Mouse (Mus musculus) brain, embryonic 14.5 days (tissue): Measurements from ENCODE around the gene Fads6.

ENCODE experiments used
- CTCF ChIP-seq: fragments of 200-500 bp; IDR thresholded peaks from 2 replicates; pipeline ENCODE4 v1.5.1; 2012; ENCODE audit warnings: inconsistent platforms, mild to moderate bottlenecking, moderate library complexity, borderline replicate concordance; ENCODE audit not compliant: insufficient read depth, insufficient read length; ENCODE audit errors: extremely low read depth
- POLR2A ChIP-seq: fragments of 200-500 bp; IDR thresholded peaks from 2 replicates; pipeline ENCODE4 v1.6.1; 2012; ENCODE audit warnings: mild to moderate bottlenecking, inconsistent platforms, borderline replicate concordance; ENCODE audit not compliant: poor library complexity, insufficient read depth, insufficient read length, severe bottlenecking; ENCODE audit errors: extremely low read depth

- no peak for TF ChIP-seq CTCF
- no peak for TF ChIP-seq POLR2A
These were observed 3.3 kb upstream of the Fads6 start for GRCm38 (mm10) chr11:115300745-115301144.
